Mouse (Mus musculus) forelimb bud, embryonic 11.5 days (tissue): ENCODE measurements around the gene Fbxl22.
A peak's percentile ranks its signal among the peaks of the same experiment; 100 is the strongest.

Experiments used
- DNase-seq: peaks from one replicate; pipeline ENCODE4 v3.0.0-alpha.2; 2012; ENCODE audit warnings: low read depth, low spot score

Gene Fbxl22

DNA sequence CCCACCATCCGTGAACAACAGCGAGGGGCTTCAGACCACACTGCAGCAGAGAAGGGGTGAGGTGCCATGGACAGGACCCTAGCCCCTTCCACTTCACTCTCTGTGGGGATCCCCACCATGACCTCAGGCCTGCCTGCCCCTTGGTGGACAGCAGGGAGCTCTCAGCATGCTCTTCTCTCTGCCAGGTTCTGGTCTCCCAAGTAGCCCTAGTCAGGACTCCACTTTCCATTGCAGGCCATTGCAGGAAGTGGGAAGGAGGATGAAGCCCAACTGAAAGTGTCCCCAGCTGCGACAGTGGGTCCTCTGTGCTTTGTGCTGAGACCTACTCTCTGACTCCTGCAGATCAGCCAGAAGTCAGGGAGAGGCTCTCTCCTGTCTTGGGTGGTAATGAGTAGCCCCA is 6.7 kb downstream of the Fbxl22 start:
- DNase-seq = no peak

DNA sequence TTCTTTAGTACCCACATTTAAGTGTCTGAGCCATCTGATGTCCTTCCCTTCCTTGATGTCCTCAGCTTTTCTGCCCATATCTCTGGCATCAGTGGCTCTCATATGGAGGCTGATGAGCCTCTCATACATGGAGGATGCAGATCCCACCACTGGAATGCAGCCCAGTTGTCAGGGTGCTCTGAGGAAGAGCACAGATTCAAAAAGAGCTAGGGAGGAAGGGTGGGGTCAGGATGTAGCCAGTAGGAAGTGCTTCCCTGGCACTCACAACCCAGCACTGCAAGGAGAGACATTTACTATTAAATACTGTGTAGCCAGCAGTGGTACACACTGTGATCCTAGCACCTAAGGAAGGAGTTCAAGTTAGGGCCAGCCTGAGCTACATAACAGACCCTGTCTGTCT is 8.0 kb downstream of the Fbxl22 start:
- no peak for DNase-seq

DNA sequence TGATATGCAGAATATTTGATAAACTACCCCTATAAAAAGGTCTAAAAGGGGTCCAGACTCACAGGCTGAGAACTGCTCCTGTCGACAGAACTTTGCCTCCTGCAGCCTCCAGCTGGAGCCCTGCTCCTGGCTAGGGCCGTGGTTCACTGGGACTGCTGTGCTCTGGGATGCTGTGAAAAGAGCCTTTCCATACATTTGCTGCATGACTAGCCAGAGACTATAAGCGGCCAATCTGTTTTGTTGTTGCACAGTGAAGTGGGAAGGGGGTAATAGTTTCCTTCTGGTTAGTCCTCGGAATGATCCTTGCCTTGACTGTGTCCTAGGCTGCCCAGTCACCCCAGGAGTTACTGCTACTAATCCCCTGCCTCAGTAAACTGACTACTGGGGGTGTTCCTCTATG is 8.4 kb downstream of the Fbxl22 start:
- DNase-seq = no peak

DNA sequence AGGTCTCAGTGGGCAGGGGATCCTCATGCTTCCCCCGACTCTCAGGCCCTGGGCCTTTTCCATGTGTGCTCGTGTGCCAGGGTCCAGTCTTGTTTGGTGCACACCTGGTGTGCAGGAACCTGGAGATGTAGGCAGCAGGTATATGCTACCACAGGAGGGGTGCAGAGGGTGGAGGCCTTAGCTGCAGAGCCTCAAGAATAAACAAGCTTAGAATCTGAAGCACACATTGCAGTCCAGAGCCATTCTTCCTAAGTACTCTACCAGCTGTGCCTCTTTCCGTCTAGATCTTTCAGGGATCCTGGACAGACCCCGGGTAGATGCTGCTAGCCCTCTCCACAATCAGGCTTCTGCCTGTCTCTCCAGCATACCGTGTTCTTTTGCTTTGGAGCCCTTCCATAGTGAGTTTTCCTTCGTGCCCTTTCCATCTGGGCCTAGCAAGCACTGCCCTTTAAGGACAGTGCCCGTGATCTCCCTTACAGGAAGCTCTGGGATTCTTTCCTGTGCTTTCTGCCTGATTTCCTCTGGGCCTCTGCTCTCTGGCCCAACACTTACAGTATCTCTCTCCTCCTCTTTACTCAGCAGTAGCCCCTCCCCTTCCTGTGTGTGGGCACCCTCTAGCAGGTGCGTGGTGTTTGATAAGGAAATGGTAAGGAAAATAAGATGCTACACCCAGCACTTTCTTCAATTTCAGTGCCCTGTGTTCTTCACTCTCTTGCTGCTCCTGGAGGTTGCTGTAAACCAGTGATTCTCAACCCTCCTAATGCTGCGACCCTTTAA is 9.1 kb downstream of the Fbxl22 start:
- no peak for DNase-seq

DNA sequence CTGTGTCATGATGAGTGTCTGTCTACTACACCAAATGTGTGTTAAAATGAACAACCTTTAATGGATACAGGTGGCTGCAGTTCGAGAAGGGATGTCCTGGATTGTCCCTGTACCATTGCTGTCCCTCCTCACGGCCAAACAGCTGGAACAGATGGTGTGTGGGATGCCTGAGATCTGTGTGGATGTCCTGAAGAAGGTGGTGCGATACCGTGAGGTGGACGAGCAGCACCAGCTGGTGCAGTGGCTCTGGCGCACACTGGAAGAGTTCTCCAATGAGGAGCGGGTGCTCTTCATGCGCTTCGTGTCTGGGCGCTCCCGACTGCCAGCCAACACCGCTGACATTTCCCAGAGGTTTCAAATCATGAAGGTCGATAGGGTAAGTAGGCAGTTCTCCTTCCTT is 9.9 kb downstream of the Fbxl22 start:
- DNase-seq = no peak

DNA sequence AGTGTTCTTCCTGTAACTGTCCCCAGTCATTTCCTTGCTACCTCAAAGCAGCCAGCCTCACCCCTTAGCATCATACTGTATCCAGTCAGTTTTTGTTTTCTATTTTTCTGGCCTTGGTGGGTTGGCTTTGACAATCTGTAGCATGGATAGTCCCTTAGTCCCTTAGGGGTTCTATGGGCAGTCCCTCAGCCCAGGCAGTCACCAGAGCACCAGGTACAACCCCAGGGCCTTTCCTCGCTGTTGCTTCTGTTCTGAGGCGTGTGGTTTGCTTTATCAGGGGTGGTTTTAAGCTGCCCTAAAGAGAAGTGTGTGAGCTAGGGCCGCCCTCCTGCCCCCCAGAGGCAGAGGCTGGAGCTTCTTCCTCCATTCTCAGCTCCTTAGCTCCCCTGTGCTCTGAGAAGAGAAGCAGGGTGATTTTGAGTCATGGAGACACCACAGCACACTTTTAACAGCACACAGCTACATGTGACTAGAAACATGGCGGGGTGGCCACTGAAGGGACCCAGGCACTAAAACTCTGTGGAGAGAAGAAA is 10.4 kb downstream of the Fbxl22 start:
- DNase-seq = no peak

DNA sequence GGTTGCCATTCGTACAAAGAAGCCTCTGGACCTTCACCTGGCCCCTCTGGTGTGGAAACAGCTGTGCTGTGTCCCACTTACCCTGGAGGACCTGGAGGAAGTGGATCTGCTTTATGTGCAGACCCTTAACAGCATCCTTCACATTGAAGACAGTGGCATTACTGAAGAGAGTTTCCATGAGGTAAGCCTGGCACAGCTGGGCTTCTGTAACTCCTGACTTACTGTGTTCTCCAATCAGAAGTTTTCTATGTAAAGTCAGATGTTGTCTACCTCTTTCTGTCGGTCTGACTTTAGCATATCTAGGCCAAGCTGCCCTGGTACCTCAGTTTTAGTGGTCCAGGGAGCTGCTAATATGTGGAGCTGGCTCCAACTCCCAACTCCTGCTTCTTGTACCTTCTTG is 13.1 kb downstream of the Fbxl22 start:
- no peak for DNase-seq

DNA sequence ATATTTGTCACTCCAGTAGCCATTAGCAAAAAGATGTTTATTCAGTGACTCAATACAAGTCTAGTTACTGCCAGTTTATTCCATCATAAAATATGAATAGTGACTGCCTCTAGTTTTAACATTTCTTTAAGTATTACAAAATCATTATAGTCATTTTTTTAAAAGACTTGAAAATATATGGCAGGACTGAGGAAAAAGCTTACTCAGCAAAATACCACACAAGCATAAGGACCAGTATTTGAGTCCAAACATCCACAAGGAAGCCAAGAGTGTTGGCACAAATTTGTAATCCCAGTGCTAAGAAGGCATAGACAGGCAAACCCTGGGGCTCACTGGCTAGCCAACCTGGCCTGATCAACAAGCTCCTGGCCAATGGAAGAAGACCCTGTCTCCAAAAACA is 20.4 kb downstream of the Fbxl22 start:
- no peak for DNase-seq

DNA sequence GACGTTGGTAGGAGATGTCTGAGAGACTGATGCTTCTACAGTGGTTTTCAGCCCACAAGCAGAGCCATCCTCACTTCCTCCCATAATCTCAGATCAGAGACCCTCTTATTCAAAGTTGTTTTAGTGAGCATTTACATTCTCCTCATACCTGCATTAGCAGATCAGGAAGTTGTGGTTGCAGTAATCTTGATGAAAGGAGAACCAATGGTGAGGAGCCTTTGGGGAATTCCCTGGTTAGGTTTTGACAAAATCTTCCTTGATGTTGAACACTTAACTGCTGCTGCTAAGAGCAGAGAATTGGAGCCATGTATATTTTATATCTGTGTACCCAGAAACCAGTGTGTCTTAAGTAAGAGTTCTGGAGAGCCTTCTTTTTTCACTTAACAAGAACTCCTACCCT is 22.0 kb downstream of the Fbxl22 start:
- DNase-seq = no peak

DNA sequence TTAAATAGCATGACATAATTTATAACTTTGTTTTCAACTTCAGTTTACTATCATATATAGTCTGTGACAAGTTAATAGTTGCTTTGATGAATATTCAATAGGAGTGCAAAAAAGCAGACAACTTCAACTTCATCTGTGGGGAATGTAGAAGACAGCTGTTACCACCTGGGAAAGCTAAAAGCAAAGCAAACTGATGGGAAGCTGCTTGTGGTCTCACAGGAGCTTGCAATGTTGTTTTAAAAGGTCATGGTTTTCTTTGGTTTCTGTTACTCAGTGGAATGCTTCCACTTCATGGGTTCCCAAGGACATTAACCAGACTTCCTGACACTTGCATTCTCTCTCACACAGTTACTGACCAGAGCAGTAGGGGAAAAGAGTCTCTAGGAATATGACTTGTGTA is 25.6 kb downstream of the Fbxl22 start:
- no peak for DNase-seq

DNA sequence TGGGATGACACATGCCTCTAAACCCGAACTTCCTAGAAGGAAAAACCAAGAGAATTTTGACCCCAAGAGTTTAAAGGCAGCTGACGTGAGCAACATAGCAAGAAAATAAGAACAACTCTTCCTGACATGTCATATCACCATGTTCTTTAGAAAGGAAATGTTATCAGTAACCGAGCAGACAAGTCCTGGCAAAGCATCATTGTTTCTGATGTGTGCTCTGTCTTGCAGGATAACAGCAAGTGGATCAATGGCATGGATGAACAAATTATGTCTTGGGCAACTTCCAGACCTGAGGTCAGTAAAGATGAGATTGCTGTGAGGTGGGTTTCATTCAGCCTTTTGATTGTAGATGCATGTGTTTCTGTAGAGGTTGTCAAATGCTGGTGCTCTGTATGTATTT is 31.0 kb downstream of the Fbxl22 start:
- no peak for DNase-seq

DNA sequence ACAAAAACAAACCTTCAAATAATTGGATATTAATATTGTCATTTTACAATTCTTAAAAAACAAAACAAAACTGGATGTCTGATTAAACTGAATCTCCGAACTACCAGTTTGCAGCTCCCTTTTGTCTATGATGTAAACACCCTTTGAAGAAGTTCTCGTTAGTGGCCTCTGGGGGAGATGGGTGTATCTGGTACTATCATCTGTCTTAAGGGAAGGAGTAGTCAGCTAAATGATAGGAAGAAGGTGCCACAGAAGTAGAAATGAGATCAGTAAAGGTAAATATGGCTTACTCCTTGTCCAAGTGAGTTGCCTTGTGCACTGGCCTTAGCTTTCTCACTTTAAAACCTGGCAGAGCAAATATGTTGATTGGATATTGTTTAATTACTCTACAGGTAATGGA is 36.6 kb downstream of the Fbxl22 start:
- DNase-seq = no peak

DNA sequence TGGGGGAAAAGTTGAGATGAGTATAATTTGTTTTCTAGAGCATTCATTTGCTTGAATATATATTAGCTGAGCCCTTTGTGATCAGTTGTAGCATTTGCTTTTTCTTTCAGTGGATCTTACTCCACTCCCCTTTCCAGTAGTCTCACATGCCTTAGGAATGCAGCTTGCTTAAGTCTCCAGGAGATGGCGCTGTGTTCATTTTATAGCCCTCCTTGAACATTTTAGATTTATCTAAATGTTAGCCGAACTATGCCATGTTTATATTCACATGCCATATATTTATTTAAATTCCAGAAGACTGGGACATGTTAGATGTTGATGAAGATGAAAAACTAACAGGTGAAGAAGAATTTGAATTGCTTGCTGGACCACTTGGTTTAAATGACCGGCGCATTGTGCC is 49.3 kb downstream of the Fbxl22 start:
- DNase-seq = peak; percentile 35
